Mouse (Mus musculus) kidney, adult 8-10 months (tissue): ENCODE data around the gene Acap1.
"Not testable (repeated sequence)": the region's sequence is repeated elsewhere in the genome, so short reads cannot be mapped to it uniquely, and the experiment has no call there.

ENCODE experiments used
- DNase-seq, 2 experiments: peaks; one replicate each; pipeline ENCODE4 v3.0.0; 2022

Gene Acap1

GRCm38 (mm10) chr11:69870289-69871069 lies 24.9 kb downstream of the Acap1 start:
- DNase-seq = no peak

GRCm38 (mm10) chr11:69867335-69867734 lies 28.0 kb downstream of the Acap1 start:
- no peak for DNase-seq

DNA sequence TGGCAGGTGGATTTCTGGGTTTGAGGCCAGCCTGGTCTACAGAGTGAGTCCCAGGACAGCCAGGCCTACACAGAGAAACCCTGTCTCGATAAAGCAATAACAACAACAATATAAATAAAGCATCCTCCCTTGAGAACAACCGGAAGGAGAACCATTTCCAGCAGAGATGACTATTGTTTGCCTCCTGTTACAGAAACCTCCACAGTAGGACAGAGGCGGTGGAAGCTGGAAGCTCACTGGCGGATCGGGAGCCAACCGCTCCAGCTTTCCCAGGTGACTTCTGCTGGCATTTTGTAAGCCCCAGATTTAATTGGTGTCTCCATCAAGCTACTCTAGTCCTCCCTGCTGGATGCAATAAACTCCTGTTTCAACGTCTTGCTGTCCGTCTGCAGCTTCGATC lies 29.8 kb downstream of the Acap1 start:
- DNase-seq = no peak

- DNase-seq = no peak
Observed at GRCm38 (mm10) chr11:69864138-69864860, 31.0 kb downstream of the Acap1 start.

- not testable (repeated sequence) for DNase-seq
Observed at GRCm38 (mm10) chr11:69863729-69864128, 31.6 kb downstream of the Acap1 start.

DNA sequence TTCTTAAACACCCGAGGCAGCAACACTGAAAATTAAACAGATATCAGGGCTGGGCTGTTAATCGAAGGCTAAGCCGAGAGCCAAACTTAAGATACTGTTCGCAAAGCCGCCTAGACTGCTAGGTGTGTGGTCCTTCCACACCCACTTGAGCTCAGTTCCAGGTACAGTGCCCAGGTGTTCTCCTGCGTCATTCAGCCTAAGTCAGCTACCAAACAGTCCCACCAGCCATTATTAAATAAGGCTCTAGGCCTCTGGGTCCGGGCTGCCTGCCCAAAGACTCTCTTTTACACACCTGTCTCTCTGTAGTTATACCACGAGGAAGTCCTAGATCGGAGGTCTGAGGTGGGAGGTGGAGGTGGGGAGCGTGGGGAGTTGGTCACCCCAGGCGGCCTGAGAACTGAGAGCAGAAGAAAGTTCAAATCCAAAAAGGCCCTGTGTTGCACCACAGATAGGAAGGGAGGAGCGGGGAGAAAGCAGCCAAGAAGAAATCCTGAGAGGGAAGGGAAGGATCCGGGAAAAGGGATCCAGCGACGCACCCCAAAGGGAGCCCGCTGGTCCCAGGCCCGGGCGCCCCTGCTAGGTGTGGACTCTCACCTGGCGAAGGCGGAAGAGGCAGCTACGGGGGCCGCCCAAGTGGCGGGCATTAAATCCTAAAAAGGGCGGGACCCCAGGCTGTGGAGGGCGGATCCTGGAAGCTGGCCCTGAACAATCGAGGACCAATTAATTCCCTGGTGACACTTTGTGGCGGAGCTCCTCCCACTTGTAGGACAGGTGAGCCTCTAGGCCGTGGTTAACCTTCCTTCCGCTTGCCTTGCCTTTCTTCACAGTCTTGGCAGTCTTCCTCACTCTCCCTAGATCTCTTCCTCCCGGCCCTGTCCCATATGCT lies 37.0 kb downstream of the Acap1 start, which contains the start of gene Tnk1:
Tnk1 (minus strand) TSS at position 618 of the 886 bp plus-strand sequence.
- peak; percentile 62 to 83 for DNase-seq

DNA sequence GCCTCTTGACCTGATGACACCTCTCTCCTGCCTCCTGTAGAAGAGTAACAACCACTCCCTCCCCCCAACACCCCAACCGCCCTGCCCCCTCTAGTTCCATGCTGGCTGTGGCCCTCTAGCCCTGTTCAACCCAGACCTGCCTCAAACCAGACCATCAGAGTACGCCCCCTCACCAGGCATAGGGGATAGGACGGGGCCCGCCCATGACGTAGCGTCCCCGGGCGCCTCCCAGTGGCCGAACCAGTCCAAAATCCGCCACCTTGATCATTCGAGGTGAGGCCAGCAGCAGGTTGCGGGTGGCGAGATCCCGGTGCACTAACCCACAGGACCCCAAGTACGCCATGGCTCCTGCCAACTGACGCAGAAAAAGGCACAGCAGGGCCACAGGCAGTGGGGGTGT lies 40.0 kb downstream of the Acap1 start:
- DNase-seq = peak in 1 of 2 experiments; percentile 40

GRCm38 (mm10) chr11:69854680-69855079 lies 40.7 kb downstream of the Acap1 start:
- DNase-seq = no peak

DNA sequence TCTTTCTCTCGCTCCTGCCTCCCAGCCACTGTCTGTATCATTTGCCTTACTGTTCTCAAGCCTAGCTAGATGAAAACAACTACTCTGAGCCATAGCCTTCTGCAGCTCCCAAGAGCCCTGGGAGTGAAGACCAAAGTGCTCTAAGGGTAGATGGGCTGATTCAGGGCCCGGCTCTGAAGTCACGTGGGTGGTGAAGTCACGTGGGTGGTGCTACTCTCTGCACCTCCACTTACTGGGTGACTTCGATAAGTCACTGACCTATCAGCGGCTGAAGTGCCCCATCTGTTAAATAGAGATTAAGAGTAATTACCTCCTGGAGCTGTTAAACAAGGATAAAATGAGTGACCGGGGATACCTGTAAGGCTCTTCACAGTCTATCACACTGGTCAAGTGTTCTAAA lies 41.3 kb downstream of the Acap1 start:
- DNase-seq = peak in 1 of 2 experiments; percentile 50

GRCm38 (mm10) chr11:69850754-69851153 lies 44.6 kb downstream of the Acap1 start:
- no peak for DNase-seq

DNA sequence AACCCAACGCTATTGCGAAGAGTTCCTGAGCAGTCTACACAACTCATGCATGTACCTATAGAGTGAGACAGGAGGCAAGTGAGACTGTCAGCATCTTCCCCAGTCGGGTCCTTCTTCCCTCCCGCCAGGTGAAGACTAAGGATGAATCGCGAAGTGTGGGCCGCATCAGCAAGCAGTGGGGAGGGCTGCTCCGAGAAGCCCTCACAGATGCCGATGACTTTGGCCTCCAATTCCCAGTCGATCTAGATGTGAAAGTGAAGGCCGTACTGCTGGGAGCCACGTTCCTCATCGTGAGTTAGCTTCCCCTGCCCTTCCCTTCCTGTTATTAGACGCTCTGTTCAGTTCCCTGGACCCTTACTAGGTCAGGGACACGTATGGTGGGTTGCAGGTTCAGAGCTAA lies 45.5 kb downstream of the Acap1 start:
- DNase-seq = no peak

DNA sequence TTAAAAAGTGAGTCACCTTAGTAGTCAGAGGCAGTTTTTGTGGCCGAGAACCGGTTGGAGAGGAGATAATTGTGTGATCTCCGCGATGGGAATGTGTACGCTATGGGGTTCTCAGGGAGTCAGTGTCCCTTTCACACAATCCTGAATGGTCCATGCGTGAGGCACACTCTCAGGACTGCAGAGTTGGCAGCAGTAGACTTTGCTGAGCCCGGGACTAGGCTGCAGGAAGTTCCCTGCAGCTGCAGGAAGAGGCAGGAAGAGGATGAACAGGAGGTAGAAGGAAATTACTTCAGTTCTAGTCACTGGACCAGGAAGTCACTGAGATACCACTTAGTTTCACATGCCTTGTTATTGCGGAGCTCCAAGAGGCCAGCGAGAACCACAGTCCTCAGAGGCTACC lies 46.2 kb downstream of the Acap1 start:
- DNase-seq = no peak

DNA sequence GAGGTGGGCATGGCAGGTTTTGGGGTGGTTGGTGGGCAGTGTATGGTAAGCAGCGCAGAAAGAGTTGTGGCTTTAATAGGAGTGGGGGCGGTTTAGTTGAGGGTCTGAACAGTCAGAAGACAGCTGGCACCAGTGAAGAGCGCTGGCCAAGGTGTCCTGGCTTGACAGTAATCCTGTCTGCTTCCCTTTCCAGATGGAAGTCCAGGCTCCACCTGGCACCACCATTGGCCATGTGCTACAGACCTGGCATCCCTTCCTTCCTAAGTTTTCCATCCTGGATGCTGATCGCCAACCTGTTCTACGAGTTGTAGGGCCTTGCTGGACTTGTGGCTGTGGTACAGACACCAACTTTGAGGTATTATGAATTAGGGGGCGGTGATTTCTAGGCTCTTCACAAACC lies 47.3 kb downstream of the Acap1 start:
- no peak for DNase-seq

DNA sequence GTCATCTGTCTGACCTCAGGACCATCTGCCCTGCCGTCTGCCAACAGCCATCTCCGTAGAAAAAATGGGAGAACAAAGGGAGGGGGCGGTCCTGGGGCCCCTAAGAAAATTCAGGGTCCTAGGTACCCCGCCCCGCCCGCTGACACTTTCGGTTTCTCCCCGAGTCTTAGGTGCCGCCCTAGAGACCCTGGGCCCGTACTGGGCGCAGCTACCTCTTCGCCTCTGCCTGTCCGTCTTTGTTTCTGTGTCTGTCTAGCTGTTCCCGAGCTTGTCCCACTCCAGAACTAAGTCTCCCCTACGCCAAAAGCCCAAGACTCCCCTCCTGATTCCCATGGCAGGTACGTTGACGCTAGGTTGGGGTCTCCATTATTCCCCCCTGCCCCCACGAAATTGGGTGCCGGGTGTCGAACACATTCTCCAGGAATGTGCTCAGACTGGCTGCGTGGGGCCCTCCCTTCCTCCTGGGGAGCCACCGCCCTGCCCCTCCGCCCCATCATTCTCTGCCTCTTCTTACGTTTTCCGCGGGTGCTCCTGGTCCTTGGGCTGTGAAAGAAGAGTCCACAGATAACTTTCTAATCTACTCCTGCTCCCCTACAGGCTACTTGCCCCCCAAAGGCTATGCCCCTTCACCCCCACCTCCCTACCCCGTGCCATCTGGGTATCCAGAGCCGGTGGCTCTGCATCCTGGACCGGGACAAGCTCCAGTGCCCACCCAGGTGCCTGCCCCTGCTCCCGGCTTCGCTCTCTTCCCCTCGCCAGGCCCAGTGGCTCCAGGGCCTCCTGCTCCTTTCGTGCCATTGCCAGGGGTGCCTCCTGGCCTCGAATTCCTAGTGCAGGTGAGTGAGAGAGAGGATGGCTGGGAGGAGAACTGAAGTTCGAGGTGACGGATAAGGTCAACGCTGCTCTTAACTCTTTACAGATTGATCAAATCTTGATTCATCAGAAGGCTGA lies 48.3 kb downstream of the Acap1 start:
- DNase-seq = no peak

GRCm38 (mm10) chr11:69846198-69846680 lies 49.1 kb downstream of the Acap1 start, which contains the start of gene Plscr3:
TSS of gene Plscr3 (plus strand) at chr11:69846376.
- peak; percentile 93 to 95 for DNase-seq

DNA sequence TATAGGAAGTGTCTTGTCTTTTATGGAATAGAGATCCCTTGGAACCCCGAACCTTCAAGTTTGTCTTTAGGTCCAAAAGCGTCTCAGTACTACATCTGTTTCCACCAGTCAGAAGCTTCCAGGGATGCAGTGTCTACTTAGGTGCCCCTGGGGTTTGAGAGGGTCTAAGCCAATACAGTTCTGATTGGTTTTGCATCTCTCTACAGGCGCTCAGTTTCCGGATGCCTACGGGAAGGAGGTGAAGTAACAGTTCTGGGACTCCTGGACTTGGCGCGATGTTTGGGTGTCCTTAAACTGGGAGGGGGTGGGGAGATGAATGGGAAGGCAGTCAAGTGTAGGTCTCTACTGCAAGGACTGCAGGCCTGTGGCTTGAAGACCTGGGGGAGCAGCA lies 56.6 kb downstream of the Acap1 start:
- peak in 1 of 2 experiments; percentile 27 for DNase-seq

GRCm38 (mm10) chr11:69837952-69838713 lies 57.2 kb downstream of the Acap1 start, which contains the start of gene Tmem256:
TSS of gene Tmem256 (plus strand) at chr11:69838514.
- peak; percentile 98 to 99 for DNase-seq

GRCm38 (mm10) chr11:69837604-69837951 lies 57.8 kb downstream of the Acap1 start, which contains the start of gene Nlgn2:
TSS of gene Nlgn2 (minus strand) at chr11:69837784.
- DNase-seq = peak in 1 of 2 experiments; percentile 26

DNA sequence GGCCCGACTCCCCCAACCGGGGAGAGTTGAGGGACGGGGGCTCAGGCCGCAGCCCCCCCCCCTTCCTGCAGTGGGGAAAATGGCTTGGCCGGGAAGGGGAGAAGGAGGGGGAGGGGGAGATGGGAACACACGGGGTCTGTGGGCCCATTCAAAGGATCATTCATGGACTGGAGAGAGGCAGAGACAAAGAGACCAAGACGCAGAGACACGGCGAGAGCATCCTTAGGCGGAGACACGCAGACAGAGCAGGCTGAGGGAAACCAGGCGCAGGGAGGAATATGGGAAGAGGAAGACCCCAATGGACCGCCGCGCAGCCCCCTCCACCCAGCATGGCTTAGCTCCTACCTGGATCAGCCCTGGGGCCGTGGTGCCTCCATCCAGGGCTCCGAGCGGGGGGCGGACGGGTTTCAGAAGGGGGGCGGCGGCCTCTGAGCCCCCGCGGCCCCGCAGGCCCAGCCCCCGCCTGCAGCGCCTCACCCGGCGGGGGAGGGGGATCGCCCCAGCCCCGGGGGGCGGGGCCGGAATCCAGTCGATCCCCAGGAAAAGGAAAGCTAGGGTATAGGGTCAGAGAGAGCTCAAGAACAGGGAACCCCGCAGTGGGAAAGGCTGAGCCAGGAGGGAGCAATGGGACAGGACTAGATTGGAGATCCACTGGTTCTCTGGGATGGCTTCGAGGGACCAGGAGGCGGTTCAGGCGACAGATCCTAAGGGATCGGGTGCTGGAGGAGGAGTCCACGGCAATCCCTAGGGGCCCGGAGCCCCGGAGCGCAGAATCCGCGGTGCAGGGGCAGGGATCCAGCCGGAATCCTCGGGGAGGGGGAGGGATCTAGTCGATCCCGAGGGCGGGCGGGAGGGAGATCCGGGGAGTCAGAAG lies 58.4 kb downstream of the Acap1 start:
- no peak for DNase-seq

GRCm38 (mm10) chr11:69835966-69836335 lies 59.4 kb downstream of the Acap1 start:
- DNase-seq = no peak
